12 mouse cellular contexts compared by ENCODE assay signal in the genomic region with DNA sequence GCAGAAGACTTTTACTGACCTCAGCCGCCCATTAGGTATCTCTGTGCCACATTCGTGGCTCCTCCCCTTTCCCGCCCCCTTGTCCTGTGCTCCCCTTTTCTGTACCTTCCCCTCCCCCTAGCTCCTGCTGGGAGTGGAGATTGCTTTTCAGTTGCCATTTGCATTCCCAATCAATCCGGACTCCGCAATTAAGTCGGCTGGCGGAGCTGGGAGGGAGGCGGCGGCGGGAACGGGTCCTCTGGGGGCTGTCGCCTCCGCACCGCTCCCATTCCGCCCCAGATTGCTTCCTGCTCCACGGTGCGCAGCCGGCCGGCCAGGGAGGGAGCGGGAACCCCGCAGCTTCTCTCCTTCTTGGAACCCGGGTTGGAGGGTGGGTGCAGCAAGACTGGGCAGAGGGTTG. TPM values are rescaled to one million over a fixed set of nuclear protein-coding genes. Genes with fewer than 3 reads are reported as not detected.
A peak's percentile ranks its signal among the peaks of the same experiment; 100 is the strongest.
DNase-seq lines count a peak whose midpoint lies in the region; ATAC-seq and TF ChIP-seq lines count a peak whose summit lies in the region.
"Had no signal": no experiment of that assay in that cellular context is flagged by ENCODE, and none has a peak within 500 bp of the region (broad histone marks: within the 10 kb centered on the region; RNA-seq: fewer than 3 reads in every experiment).

No protein-coding gene starts in this region.

- H3K4me3 ChIP-seq in left cerebral cortex, adult 2 months: no peak overlapping the region
- H3K4me3 ChIP-seq in hindbrain, embryonic 10.5 days: peak overlapping the region; percentile 37
- H3K4me3 ChIP-seq in limb, embryonic 13.5 days: peak overlapping the region; percentile 8
- H3K4me3 ChIP-seq in neural tube, embryonic 15.5 days (replicated peaks): no peak overlapping the region
- H3K4me3 ChIP-seq: stomach, embryonic 15.5 days had no signal

- 16% methylated on average over 22 of the region's 22 CpGs for WGBS in hindbrain, embryonic 10.5 days
- WGBS in limb, embryonic 13.5 days: 22% methylated on average over 22 of the region's 22 CpGs
- 12% methylated on average over 22 of the region's 22 CpGs for WGBS in neural tube, embryonic 15.5 days

- H3K4me1 ChIP-seq in hindbrain, embryonic 10.5 days (replicated peaks): peaks cover 75% of the 10 kb centered on the region
- H3K4me1 ChIP-seq in limb, embryonic 13.5 days: peaks cover 45% of the 10 kb centered on the region
- peaks cover 79% of the 10 kb centered on the region for H3K4me1 ChIP-seq in neural tube, embryonic 15.5 days

- peaks cover 97% of the 10 kb centered on the region for H3K36me3 ChIP-seq in hindbrain, embryonic 10.5 days
- H3K36me3 ChIP-seq in limb, embryonic 13.5 days: peaks cover 81% of the 10 kb centered on the region
- H3K36me3 ChIP-seq in neural tube, embryonic 15.5 days: peaks cover 61% of the 10 kb centered on the region

- TF ChIP-seq CTCF in left cerebral cortex, adult 2 months (IDR thresholded peaks at IDR 0.05): no peak

- peak overlapping the region; percentile 46 for H3K9ac ChIP-seq in limb, embryonic 13.5 days
- no peak overlapping the region for H3K9ac ChIP-seq in neural tube, embryonic 15.5 days (replicated peaks)
- H3K9ac ChIP-seq: stomach, embryonic 15.5 days had no signal

- peaks cover 34% of the 10 kb centered on the region for H3K27me3 ChIP-seq in hindbrain, embryonic 10.5 days (ENCODE audit: insufficient read depth, poor library complexity, severe bottlenecking)
- peaks cover 6% of the 10 kb centered on the region; the same call in 1 of the 2 replicates for H3K27me3 ChIP-seq in limb, embryonic 13.5 days
- no peaks in the 10 kb centered on the region for H3K27me3 ChIP-seq in neural tube, embryonic 15.5 days (replicated peaks)
- H3K27me3 ChIP-seq: stomach, embryonic 15.5 days had no signal

- H3K9me3 ChIP-seq in hindbrain, embryonic 10.5 days: no peaks in the 10 kb centered on the region
- no peaks in the 10 kb centered on the region for H3K9me3 ChIP-seq in limb, embryonic 13.5 days
- no peaks in the 10 kb centered on the region for H3K9me3 ChIP-seq in neural tube, embryonic 15.5 days (replicated peaks)
- H3K9me3 ChIP-seq: stomach, embryonic 15.5 days had no signal

- intact Hi-C loops in left cerebral cortex, adult 2 months (cut with DNase I): loop anchor here (5.0 to 10.0 kb wide), 3 partner anchors 102 to 220 kb away; a partner anchor contains a TSS
- intact Hi-C loops in left cerebral cortex, postnatal 4 days (cut with DNase I): loop anchor here (10.0 kb wide), 1 partner anchor 110 kb away; no protein-coding TSS in a partner anchor

- DNase-seq in left cerebral cortex, adult 2 months (ENCODE audit: extremely low spot score in 1 of 2, low spot score in 2 of 2): no peak
- no peak for DNase-seq in left cerebral cortex, postnatal 4 days
- DNase-seq in hindbrain, embryonic 10.5 days (ENCODE audit: low spot score): no peak
- no peak for DNase-seq in cerebellum, postnatal 4 days (ENCODE audit: low spot score in 2 of 2)
- no peak for DNase-seq in urinary bladder, postnatal 36 days (ENCODE audit: low spot score in 2 of 2)
- no peak for DNase-seq in testis, postnatal 14 days (ENCODE audit: low spot score)
- DNase-seq: cerebellum, adult 8-10 months had no signal

- peak overlapping the region; percentile 16 for H3K27ac ChIP-seq in left cerebral cortex, adult 2 months
- peak overlapping the region; percentile 73 for H3K27ac ChIP-seq in hindbrain, embryonic 10.5 days
- H3K27ac ChIP-seq in limb, embryonic 13.5 days: no peak overlapping the region
- peak overlapping the region; percentile 83 for H3K27ac ChIP-seq in neural tube, embryonic 15.5 days (replicated peaks)
- H3K27ac ChIP-seq: macrophage; stomach, embryonic 15.5 days had no signal

- H3K4me2 ChIP-seq in limb, embryonic 13.5 days (replicated peaks): peak overlapping the region; percentile 51
- peak overlapping the region; percentile 50 for H3K4me2 ChIP-seq in neural tube, embryonic 15.5 days
- H3K4me2 ChIP-seq: stomach, embryonic 15.5 days had no signal

- ATAC-seq in limb, embryonic 13.5 days (ENCODE audit: low FRiP score, low read depth): no peak
- peak; percentile 28 for ATAC-seq in neural tube, embryonic 15.5 days (ENCODE audit: low FRiP score)

RNA-seq across cellular contexts. Expression of a gene that starts 33.0 kb away (rescaled TPM):
- total RNA-seq in left cerebral cortex, adult 2 months (2021): 100 to 1,000 TPM; 527 to 560 TPM
- total RNA-seq in left cerebral cortex, postnatal 4 days (2021): 100 to 1,000 TPM; 472 to 479 TPM
- 31.9 and 36.5 TPM in 2 replicates for polyA plus RNA-seq in hindbrain, embryonic 10.5 days (2016; fragmentation: Nextera tagmentation; extraction: Ambion mirVana)
- 29.8 and 35.4 TPM in 2 replicates for polyA plus RNA-seq in limb, embryonic 13.5 days (2015; fragmentation: Nextera tagmentation; extraction: Ambion mirVana)
- 60.2 and 101 TPM in 2 replicates for polyA plus RNA-seq in neural tube, embryonic 15.5 days (2015; fragmentation: Nextera tagmentation; extraction: Ambion mirVana)

RNA-seq across cellular contexts. Expression of a gene that starts 37.3 kb away (rescaled TPM):
- total RNA-seq in left cerebral cortex, adult 2 months (2021): 10 to 100 TPM; 26.1 to 28.7 TPM
- 10 to 100 TPM; 30.1 to 31.1 TPM for total RNA-seq in left cerebral cortex, postnatal 4 days (2021)
- polyA plus RNA-seq in hindbrain, embryonic 10.5 days (2016; fragmentation: Nextera tagmentation; extraction: Ambion mirVana): 32.7 and 38.4 TPM in 2 replicates
- polyA plus RNA-seq in limb, embryonic 13.5 days (2015; fragmentation: Nextera tagmentation; extraction: Ambion mirVana): 23.7 and 24.6 TPM in 2 replicates
- polyA plus RNA-seq in neural tube, embryonic 15.5 days (2015; fragmentation: Nextera tagmentation; extraction: Ambion mirVana): 54.8 and 62.8 TPM in 2 replicates

RNA-seq across cellular contexts. Expression of a gene that starts 39.9 kb away (rescaled TPM):
- total RNA-seq in left cerebral cortex, adult 2 months (2021): 100 to 1,000 TPM; 128 to 134 TPM
- total RNA-seq in left cerebral cortex, postnatal 4 days (2021): 10 to 100 TPM; 82.6 to 83.4 TPM
- polyA plus RNA-seq in hindbrain, embryonic 10.5 days (2016; fragmentation: Nextera tagmentation; extraction: Ambion mirVana): 114 and 127 TPM in 2 replicates
- 120 TPM in 2 replicates for polyA plus RNA-seq in limb, embryonic 13.5 days (2015; fragmentation: Nextera tagmentation; extraction: Ambion mirVana)
- polyA plus RNA-seq in neural tube, embryonic 15.5 days (2015; fragmentation: Nextera tagmentation; extraction: Ambion mirVana): 111 TPM in 2 replicates

RNA-seq across cellular contexts. Expression of a gene that starts 42.0 kb away (rescaled TPM):
- total RNA-seq in left cerebral cortex, adult 2 months (2021): under 1 TPM; 0.09 to 0.56 TPM
- 1 to 10 TPM in 1 of 2 experiments, not detected in 1; 1.2 TPM for total RNA-seq in left cerebral cortex, postnatal 4 days (2021)
- 1.3 and 1.5 TPM in 2 replicates for polyA plus RNA-seq in hindbrain, embryonic 10.5 days (2016; fragmentation: Nextera tagmentation; extraction: Ambion mirVana)
- not detected in 2 replicates for polyA plus RNA-seq in limb, embryonic 13.5 days (2015; fragmentation: Nextera tagmentation; extraction: Ambion mirVana)
- 5.9 and 13.7 TPM in 2 replicates for polyA plus RNA-seq in neural tube, embryonic 15.5 days (2015; fragmentation: Nextera tagmentation; extraction: Ambion mirVana)
- total RNA-seq: granulocyte monocyte progenitor cell, adult 5-6 weeks had no signal
- polyA plus RNA-seq: macrophage had no signal

RNA-seq across cellular contexts. Expression of a gene that starts 55.8 kb away (rescaled TPM):
- not detected for total RNA-seq in left cerebral cortex, adult 2 months (2021)
- under 1 TPM in 1 of 2 experiments, not detected in 1; 0.60 TPM for total RNA-seq in left cerebral cortex, postnatal 4 days (2021)
- polyA plus RNA-seq in hindbrain, embryonic 10.5 days (2016; fragmentation: Nextera tagmentation; extraction: Ambion mirVana): 0.17 TPM in 1 of 2 replicates, not detected in the other
- polyA plus RNA-seq in limb, embryonic 13.5 days (2015; fragmentation: Nextera tagmentation; extraction: Ambion mirVana): 1.6 and 2.2 TPM in 2 replicates
- polyA plus RNA-seq in neural tube, embryonic 15.5 days (2015; fragmentation: Nextera tagmentation; extraction: Ambion mirVana): 0.40 and 0.87 TPM in 2 replicates
- total RNA-seq: granulocyte monocyte progenitor cell, adult 5-6 weeks had no signal

Comparison
In these comparisons a context has a peak if more than half of its experiments do, and no peak if none do; other contexts are left out.
1. H3K4me3 ChIP-seq: peak in hindbrain, embryonic 10.5 days (single experiment) and limb, embryonic 13.5 days (single experiment); none in left cerebral cortex, adult 2 months (single experiment) and neural tube, embryonic 15.5 days (single experiment).